Mouse (Mus musculus) embryonic facial prominence, embryonic 15.5 days (tissue): ENCODE results near the gene Nfat5. TPM values are rescaled to one million over a fixed set of nuclear protein-coding genes. Genes with fewer than 3 reads are reported as not detected.

Source experiments
- ATAC-seq: fragments of 200-750 bp; cut with Nextera tagmentation; 2 replicates; pipeline ENCODE4 v1.8.0; 2017; ENCODE audit warnings: low read depth, moderate TSS enrichment; ENCODE audit not compliant: insufficient number of reproducible peaks, low FRiP score, low TSS enrichment
- H3K27ac ChIP-seq: fragments of 300-500 bp; sonication (generic); replicated peaks from 2 replicates; pipeline ENCODE4 v1.5.1; 2015; ENCODE audit warnings: mild to moderate bottlenecking, inconsistent platforms
- H3K27me3 ChIP-seq: fragments of 300-500 bp; sonication (generic); 2 replicates; pipeline ENCODE4 v1.6.1; 2015; ENCODE audit warnings: inconsistent platforms
- H3K36me3 ChIP-seq: fragments of 300-500 bp; sonication (generic); 2 replicates; pipeline ENCODE4 v1.6.1; 2015; ENCODE audit warnings: mild to moderate bottlenecking, inconsistent platforms
- H3K4me1 ChIP-seq: fragments of 300-500 bp; sonication (generic); 2 replicates; pipeline ENCODE4 v1.6.1; 2015; ENCODE audit warnings: inconsistent platforms
- H3K4me2 ChIP-seq: fragments of 300-500 bp; sonication (generic); replicated peaks from 2 replicates; pipeline ENCODE4 v1.6.1; 2015; ENCODE audit warnings: mild to moderate bottlenecking, inconsistent platforms
- H3K4me3 ChIP-seq: fragments of 300-500 bp; sonication (generic); replicated peaks from 2 replicates; pipeline ENCODE4 v1.5.1; 2015; ENCODE audit warnings: mild to moderate bottlenecking, inconsistent platforms
- H3K9ac ChIP-seq: fragments of 300-500 bp; sonication (generic); 2 replicates; pipeline ENCODE4 v1.6.1; 2015; ENCODE audit warnings: inconsistent platforms
- H3K9me3 ChIP-seq: fragments of 300-500 bp; sonication (generic); replicated peaks from 2 replicates; pipeline ENCODE4 v1.6.1; 2016; ENCODE audit warnings: inconsistent platforms
- WGBS: fragments of 180-500 bp; shearing (Covaris S2); methylation state at CpG from one replicate; pipeline ENCODE4 v1.1.7; 2015; 5-methylcytosine and 5-hydroxymethylcytosine counted together
- polyA plus RNA-seq: library from polyadenylated mRNA; unstranded; fragments of >200 nt; fragmentation: Nextera tagmentation; extraction: Ambion mirVana; gene quantifications from 2 replicates; pipeline ENCODE4 v1.2.1, GENCODE M21; 2015

Nfat5 gene
- 18.9 and 19.0 TPM in 2 replicates for polyA plus RNA-seq

- peak within 1 kb of the TSS; percentile 97 for H3K27ac ChIP-seq
- H3K4me3 ChIP-seq = peak within 1 kb of the TSS; percentile 97
- no peaks in the 10 kb centered on the region for H3K27me3 ChIP-seq
- no peaks in the 10 kb centered on the region for H3K36me3 ChIP-seq
- H3K9ac ChIP-seq = peak within 1 kb of the TSS; percentile 92
- H3K4me1 ChIP-seq = peaks cover 15% of the 10 kb centered on the region; the same call in 1 of the 2 replicates
- WGBS = under 1% methylated on average over 47 of the region's 49 CpGs
- H3K9me3 ChIP-seq = no peaks in the 10 kb centered on the region
- H3K4me2 ChIP-seq = peak within 1 kb of the TSS; percentile 57
- ATAC-seq = peak; percentile 97
Observed at GRCm38 (mm10) chr8:107292928-107293601, at the start of gene Nfat5. Nfat5 (plus strand) TSS chr8:107293470.

- Histone ChIP-seq H3K9ac (no peak overlapping the region), H3K4me3 (no peak overlapping the region), H3K4me1 (peaks cover 24% of the 10 kb centered on the region), H3K36me3 (no peaks in the 10 kb centered on the region), H3K27me3 (no peaks in the 10 kb centered on the region), H3K4me2 (no peak overlapping the region), H3K9me3 (no peaks in the 10 kb centered on the region), H3K27ac (0 out of 2 replicates have a peak overlapping the region, but pooled peaks have one; percentile 55)
- ATAC-seq = peak; percentile 70; the same call in 1 of the 2 replicates
- 41% methylated on average over 8 of the region's 8 CpGs for WGBS
Observed at GRCm38 (mm10) chr8:107244218-107244617, 49.1 kb upstream of the Nfat5 start.

DNA sequence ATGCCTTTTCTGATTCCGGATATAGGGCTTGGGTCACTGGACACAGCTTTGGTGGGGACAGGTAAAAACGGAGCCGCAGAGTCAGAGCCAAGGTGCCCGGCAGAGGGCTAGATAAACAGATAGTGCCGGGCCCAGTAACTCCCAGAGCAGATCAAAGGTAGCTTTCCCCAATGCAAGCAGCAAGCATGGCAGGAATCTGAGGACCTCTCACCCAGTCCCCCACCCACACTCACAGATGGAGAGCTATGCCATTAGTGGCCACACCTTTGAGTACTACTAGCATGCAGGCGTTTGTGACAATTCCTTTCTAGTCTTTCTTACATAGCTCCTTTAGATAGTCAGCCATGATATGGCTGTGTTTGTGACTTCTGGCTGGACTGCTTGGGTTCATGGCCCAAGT lies 44.8 kb upstream of the Nfat5 start:
- H3K4me3 ChIP-seq = no peak overlapping the region
- no peak overlapping the region for H3K9ac ChIP-seq
- WGBS = 43% methylated on average over 6 of the region's 6 CpGs
- no peak for ATAC-seq
- no peak overlapping the region for H3K4me2 ChIP-seq
- H3K9me3 ChIP-seq = no peaks in the 10 kb centered on the region
- H3K36me3 ChIP-seq = no peaks in the 10 kb centered on the region
- peaks cover 32% of the 10 kb centered on the region for H3K4me1 ChIP-seq
- H3K27ac ChIP-seq = peak overlapping the region; percentile 29; the same call in 1 of the 2 replicates
- H3K27me3 ChIP-seq = no peaks in the 10 kb centered on the region

- H3K9me3 ChIP-seq = no peaks in the 10 kb centered on the region
- H3K9ac ChIP-seq = no peak overlapping the region
- no peak overlapping the region for H3K27ac ChIP-seq
- H3K4me2 ChIP-seq = no peak overlapping the region
- 80% methylated on average over 5 of the region's 5 CpGs for WGBS
- ATAC-seq = no peak
- no peaks in the 10 kb centered on the region for H3K27me3 ChIP-seq
- H3K4me1 ChIP-seq = peaks cover 28% of the 10 kb centered on the region
- H3K4me3 ChIP-seq = no peak overlapping the region
- no peaks in the 10 kb centered on the region for H3K36me3 ChIP-seq
Observed at GRCm38 (mm10) chr8:107251481-107252104, 41.7 kb upstream of the Nfat5 start.

DNA sequence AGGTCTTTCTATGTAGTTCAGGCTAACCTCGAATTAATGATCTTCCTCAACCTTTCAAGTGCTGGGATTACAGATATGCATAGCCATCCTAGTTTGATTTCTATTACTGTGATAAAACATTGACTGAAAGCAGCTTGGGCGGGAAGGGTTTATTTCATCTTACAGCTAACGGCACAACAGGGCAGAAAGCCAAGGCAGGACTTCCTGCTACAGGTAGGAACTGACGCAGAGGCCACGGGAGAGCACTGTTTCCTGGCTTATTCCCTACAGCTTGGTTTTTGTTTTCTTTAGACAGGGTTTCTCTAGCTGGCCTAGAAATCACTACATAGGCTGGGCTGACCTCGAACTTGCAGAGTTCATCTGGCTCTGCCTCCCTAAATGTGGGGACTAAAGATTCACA lies 40.1 kb upstream of the Nfat5 start:
- no peaks in the 10 kb centered on the region for H3K27me3 ChIP-seq
- no peak overlapping the region for H3K4me3 ChIP-seq
- ATAC-seq = no peak
- H3K9ac ChIP-seq = no peak overlapping the region
- no peaks in the 10 kb centered on the region for H3K36me3 ChIP-seq
- 57% methylated on average over 6 of the region's 6 CpGs for WGBS
- H3K4me2 ChIP-seq = no peak overlapping the region
- no peaks in the 10 kb centered on the region for H3K9me3 ChIP-seq
- no peak overlapping the region for H3K27ac ChIP-seq
- H3K4me1 ChIP-seq = peaks cover 34% of the 10 kb centered on the region

DNA sequence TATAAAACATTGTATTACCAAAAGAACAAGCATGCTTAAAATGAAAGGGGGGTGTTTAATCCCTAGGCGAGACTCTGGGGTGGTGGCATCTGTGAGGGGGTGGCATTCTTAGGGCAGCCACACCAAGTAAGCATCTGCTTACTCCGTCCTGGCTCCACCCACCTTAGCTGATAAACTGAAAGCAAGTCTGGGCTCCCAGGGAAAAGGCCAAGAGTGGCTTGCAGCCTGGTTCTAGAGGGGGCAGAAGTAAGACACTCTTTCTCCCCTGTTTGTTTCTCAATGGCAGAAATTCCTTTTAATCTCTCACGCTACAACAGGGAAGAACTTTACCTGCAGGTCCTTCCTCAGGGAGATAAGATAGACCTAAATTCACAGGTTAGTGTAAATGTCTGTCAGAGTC lies 38.9 kb upstream of the Nfat5 start:
- Histone ChIP-seq H3K36me3 (no peaks in the 10 kb centered on the region), H3K4me2 (no peak overlapping the region), H3K9ac (no peak overlapping the region), H3K4me3 (no peak overlapping the region), H3K27ac (0 out of 2 replicates have a peak overlapping the region, but pooled peaks have one; percentile 17), H3K4me1 (peaks cover 28% of the 10 kb centered on the region), H3K27me3 (no peaks in the 10 kb centered on the region), H3K9me3 (no peaks in the 10 kb centered on the region)
- 53% methylated on average over 3 of the region's 3 CpGs for WGBS
- no peak for ATAC-seq

GRCm38 (mm10) chr8:107254951-107255457 lies 38.3 kb upstream of the Nfat5 start:
- H3K4me1 ChIP-seq = peaks cover 28% of the 10 kb centered on the region
- H3K4me2 ChIP-seq = no peak overlapping the region
- H3K4me3 ChIP-seq = no peak overlapping the region
- WGBS = 70% methylated on average over 11 of the region's 11 CpGs
- H3K9me3 ChIP-seq = no peaks in the 10 kb centered on the region
- H3K27me3 ChIP-seq = no peaks in the 10 kb centered on the region
- no peak overlapping the region for H3K9ac ChIP-seq
- H3K27ac ChIP-seq = 0 out of 2 replicates have a peak overlapping the region, but pooled peaks have one; percentile 17
- no peak for ATAC-seq
- H3K36me3 ChIP-seq = no peaks in the 10 kb centered on the region

- Histone ChIP-seq H3K9me3 (no peaks in the 10 kb centered on the region), H3K4me3 (no peak overlapping the region), H3K27ac (0 out of 2 replicates have a peak overlapping the region, but pooled peaks have one; percentile 3), H3K4me1 (peaks cover 20% of the 10 kb centered on the region), H3K9ac (no peak overlapping the region), H3K4me2 (no peak overlapping the region), H3K36me3 (no peaks in the 10 kb centered on the region), H3K27me3 (no peaks in the 10 kb centered on the region)
- WGBS = 44% methylated on average over 5 of the region's 5 CpGs
- no peak for ATAC-seq
Observed at GRCm38 (mm10) chr8:107257223-107257622, 36.0 kb upstream of the Nfat5 start.

GRCm38 (mm10) chr8:107260120-107260519 lies 33.1 kb upstream of the Nfat5 start:
- 75% methylated on average over 6 of the region's 6 CpGs for WGBS
- no peak overlapping the region for H3K4me2 ChIP-seq

GRCm38 (mm10) chr8:107261172-107261571 lies 32.1 kb upstream of the Nfat5 start:
- Histone ChIP-seq H3K4me1 (peaks cover 8% of the 10 kb centered on the region), H3K27me3 (no peaks in the 10 kb centered on the region), H3K9ac (no peak overlapping the region), H3K36me3 (no peaks in the 10 kb centered on the region), H3K4me2 (no peak overlapping the region), H3K4me3 (no peak overlapping the region), H3K9me3 (no peaks in the 10 kb centered on the region), H3K27ac (no peak overlapping the region)
- WGBS = 79% methylated on average over 4 of the region's 4 CpGs
- no peak for ATAC-seq

More at GRCm38 (mm10) chr8:107260120-107260519, 33.1 kb upstream of the Nfat5 start:
- Histone ChIP-seq H3K4me3 (no peak overlapping the region), H3K27me3 (no peaks in the 10 kb centered on the region), H3K36me3 (no peaks in the 10 kb centered on the region), H3K9ac (no peak overlapping the region), H3K4me1 (peaks cover 12% of the 10 kb centered on the region), H3K27ac (no peak overlapping the region), H3K9me3 (no peaks in the 10 kb centered on the region)
- ATAC-seq = no peak

DNA sequence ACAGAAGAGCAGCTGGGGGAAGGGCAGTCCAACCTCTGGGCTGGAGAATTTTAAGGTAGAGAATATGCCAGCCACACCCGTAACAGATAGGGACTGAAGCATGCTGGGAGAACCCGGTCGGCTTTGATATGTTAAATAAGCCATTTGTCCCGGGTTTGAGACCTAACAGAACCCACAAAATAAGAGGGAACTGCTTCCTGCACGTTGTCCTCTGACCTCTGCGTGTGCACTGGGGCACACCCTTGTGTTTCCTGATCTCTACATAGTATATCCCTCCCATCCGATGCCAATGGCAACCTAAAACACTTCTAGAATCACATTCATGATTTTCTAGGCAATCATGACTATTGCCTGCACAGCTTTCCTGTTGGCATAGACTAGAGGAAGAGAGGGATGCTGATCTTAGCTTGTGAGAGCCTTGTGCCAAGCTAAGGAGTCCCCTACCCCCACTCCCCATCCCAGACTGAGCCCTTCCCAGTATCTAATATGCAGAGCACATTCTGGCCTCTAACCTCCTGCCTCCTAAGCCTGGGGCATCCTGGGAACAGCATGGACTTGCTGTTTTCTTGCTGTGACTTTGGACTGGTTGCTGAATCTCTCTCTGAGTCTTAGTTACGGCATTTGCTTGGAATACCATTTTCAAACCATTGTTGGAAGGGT lies 31.1 kb upstream of the Nfat5 start:
- H3K36me3 ChIP-seq = no peaks in the 10 kb centered on the region
- no peak overlapping the region for H3K4me3 ChIP-seq
- no peaks in the 10 kb centered on the region for H3K27me3 ChIP-seq
- H3K4me2 ChIP-seq = no peak overlapping the region
- H3K9me3 ChIP-seq = no peaks in the 10 kb centered on the region
- ATAC-seq = no peak
- H3K27ac ChIP-seq = no peak overlapping the region
- WGBS = 74% methylated on average over 8 of the region's 8 CpGs
- no peak overlapping the region for H3K9ac ChIP-seq
- peaks cover 4% of the 10 kb centered on the region for H3K4me1 ChIP-seq
